Mouse (Mus musculus): Measurements from ENCODE around the gene Psors1c2.

Gene Psors1c2

DNA sequence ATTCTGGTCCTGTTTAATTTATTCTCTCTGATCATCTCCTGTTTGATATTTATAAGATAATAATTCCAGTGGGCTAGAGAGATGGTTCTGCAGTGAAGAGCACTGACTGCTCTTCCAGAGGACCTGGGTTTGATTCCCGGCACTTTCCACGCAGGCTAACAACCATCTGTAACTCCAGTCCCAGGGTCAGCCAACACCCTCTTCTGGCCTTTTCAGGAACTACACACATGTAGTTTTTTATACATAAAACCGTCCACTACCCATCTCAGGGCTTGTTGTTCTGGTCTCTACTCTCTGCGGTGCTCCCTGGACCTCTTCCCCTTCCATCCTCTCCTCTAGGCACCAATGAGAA is 17.1 kb downstream of the Psors1c2 start:
- in situ Hi-C loops (cut with MboI; ENCODE audit: low pct_unique_long_range_greater_than_20kb in 1 of 2, low sequenced_read_pairs in 2 of 2, unreplicated experiment in 1 of 2): no loop called here

DNA sequence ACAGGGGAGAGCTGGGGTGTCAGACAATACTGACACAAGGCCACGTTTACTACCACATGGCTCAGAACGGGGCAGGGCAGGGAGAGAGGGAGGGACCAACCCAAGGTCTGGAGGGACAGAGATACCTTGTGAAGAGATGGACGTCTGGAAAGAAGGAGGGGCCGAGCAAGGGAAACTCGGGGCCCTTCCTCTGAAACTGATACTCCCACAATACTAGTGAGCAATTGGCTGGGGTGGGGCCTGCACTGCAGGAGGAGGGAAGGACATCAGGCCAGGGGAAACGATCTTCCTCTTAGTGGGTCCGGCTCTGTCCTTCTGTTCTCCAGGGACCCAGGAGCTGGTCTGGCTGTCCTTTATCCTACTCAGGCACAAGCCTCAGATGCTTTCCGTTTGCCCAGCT is 17.9 kb downstream of the Psors1c2 start:
- in situ Hi-C loops (cut with MboI; ENCODE audit: low pct_unique_long_range_greater_than_20kb in 1 of 2, low sequenced_read_pairs in 2 of 2, unreplicated experiment in 1 of 2): no loop called here

DNA sequence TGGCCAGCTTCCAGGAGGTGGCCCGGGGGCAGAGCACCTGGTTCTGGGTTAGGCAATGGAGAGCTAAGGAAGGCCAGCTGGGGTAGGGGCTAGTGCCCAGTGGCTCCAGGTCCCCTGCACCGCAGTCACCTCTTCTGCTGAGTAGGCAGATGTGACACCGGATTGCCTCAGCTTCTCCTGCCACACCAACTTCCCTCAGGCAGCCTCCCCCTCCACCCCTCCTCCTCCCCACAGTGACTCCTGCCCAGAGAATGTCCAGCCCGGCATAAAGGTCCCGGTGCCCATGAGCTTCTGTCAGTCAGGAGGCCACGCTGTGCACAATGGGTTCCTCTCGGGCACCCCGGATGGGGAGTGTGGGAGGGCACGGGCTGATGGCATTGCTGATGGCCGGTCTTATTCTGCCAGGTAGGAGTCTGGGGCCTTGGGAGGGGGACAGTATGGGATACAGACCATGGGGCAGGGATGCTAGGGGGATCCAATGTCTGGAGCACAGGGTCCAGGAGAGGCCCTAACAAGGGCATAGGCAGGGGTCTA is 18.9 kb downstream of the Psors1c2 start, which contains the start of gene Cdsn:
Gene Cdsn, plus strand, starts transcription at position 248 of the 534 bp plus-strand sequence.
- in situ Hi-C loops (cut with MboI; ENCODE audit: low pct_unique_long_range_greater_than_20kb in 1 of 2, low sequenced_read_pairs in 2 of 2, unreplicated experiment in 1 of 2): no loop called here

DNA sequence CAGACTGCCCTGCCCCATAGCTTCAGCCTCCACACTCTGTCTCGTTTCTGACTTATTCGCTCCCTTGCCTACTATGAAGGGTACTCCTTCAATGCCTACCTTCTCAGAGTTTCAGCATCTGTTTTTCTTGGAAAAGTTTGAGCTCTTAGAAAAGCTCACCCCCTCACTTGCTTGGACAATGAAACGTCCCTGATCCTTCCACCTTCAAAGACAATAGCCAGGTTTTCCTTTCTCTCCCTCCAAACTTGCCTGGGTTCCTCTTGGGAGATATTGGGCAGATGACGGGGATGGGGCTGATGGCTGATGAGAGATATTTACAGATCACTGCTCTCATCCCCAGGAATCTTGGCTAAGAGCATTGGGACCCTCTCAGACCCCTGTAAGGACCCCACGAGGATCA is 21.3 kb downstream of the Psors1c2 start:
- in situ Hi-C loops (cut with MboI; ENCODE audit: low pct_unique_long_range_greater_than_20kb in 1 of 2, low sequenced_read_pairs in 2 of 2, unreplicated experiment in 1 of 2): no loop called here

DNA sequence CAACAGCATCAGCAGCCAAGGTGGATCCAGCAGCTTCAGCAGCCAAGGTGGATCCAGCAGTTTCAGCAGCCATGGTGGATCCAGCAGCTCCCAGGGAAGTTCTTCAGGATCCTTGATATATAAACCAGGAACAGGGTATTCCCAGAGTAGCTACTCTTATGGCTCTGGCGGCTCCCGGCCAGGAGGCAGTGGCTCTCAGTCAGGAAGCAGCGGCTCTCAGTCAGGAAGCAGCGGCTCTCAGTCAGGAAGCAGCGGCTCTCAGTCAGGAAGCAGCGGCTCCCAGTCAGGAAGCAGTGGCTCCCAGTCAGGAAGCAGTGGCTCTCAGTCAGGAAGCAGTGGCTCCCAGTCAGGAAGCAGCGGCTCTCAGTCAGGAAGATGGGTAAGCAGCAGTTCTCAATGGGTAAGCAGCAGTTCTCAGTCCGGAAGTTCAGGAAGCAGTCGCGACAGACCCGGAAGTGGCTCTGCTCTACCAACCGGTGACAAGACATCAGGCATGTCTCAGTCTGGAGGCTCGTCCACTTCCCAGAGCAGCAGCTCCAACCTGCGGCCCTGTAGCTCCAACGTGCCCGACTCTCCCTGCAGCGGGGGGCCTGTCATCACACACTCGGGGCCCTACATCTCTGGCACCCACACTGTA is 21.9 kb downstream of the Psors1c2 start:
- in situ Hi-C loops (cut with MboI; ENCODE audit: low pct_unique_long_range_greater_than_20kb in 1 of 2, low sequenced_read_pairs in 2 of 2, unreplicated experiment in 1 of 2): no loop called here

DNA sequence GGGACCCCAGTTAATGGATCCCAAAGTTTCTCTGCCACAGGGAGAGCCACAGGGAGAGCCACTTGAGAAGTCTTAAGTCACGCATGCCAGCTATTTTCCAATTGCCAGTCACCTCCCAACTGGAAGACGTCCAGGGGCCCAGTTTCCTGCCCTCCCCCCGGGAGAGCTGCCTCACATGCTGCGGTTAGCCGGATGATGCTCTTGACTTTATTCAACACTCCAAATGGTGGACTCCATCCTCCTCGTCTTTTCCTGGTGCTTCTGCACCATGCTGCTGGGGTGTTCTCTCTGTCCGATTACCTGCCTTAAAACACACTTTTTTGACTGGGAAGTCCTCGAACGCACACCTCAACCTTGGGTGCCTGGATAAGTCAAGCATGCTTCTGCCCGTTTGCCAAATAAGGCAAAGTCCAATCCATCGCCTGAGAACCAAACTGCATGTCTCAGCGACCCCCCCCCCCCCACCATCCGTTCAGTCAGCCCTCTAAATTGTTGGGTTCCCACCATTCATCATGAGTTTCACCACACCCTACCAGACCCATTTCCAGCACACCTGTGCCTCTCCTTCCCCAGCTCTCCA is 23.3 kb downstream of the Psors1c2 start:
- in situ Hi-C loops (cut with MboI; ENCODE audit: low pct_unique_long_range_greater_than_20kb in 1 of 2, low sequenced_read_pairs in 2 of 2, unreplicated experiment in 1 of 2): no loop called here

DNA sequence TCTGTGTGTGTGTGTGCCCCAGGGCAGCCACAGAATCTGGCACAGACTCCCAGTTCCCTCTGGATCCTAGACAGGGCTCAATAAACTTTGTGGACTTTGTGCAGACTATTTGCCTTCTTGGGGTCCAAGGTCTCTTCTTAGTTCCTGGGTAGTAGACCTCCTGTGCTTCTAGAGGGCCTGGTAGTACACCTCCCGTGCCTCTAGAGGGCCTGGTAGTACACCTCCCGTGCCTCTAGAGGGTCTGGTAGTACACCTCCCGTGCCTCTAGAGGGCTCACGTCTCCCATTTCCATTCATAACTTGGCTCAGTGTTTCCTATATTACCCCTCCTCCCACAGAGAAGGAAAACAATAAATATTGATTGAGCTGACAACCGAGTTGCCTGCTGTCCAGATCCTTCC is 23.8 kb downstream of the Psors1c2 start:
- in situ Hi-C loops (cut with MboI; ENCODE audit: low pct_unique_long_range_greater_than_20kb in 1 of 2, low sequenced_read_pairs in 2 of 2, unreplicated experiment in 1 of 2): no loop called here

GRCm38 (mm10) chr17:35557351-35557750 is 24.4 kb downstream of the Psors1c2 start:
- in situ Hi-C loops (cut with MboI; ENCODE audit: low pct_unique_long_range_greater_than_20kb in 1 of 2, low sequenced_read_pairs in 2 of 2, unreplicated experiment in 1 of 2): no loop called here

GRCm38 (mm10) chr17:35558216-35558615 is 25.2 kb downstream of the Psors1c2 start:
- in situ Hi-C loops (cut with MboI; ENCODE audit: low pct_unique_long_range_greater_than_20kb in 1 of 2, low sequenced_read_pairs in 2 of 2, unreplicated experiment in 1 of 2): no loop called here

DNA sequence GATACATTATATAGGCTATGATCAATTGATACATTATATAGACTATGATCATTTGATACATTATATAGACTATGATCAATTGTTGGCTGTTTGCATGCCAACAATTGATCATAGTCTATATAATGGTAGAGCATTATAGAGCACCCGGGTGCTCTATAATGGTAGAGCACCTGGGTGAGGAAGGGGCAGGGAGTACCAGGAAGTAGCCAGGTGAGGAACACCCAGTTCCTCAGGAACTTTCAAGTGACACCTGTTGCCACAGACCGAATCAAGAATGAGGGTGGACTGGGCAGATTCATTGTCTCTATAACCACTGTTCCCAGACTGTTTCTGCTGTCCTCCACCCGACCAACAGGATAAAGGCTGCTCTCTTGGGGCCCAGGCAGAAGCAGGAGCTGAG is 34.1 kb downstream of the Psors1c2 start, which contains the start of gene 2300002M23Rik:
Gene 2300002M23Rik, plus strand, starts transcription at position 301 of the 400 bp plus-strand sequence.
- in situ Hi-C loops (cut with MboI; ENCODE audit: low pct_unique_long_range_greater_than_20kb in 1 of 2, low sequenced_read_pairs in 2 of 2, unreplicated experiment in 1 of 2): no loop called here

DNA sequence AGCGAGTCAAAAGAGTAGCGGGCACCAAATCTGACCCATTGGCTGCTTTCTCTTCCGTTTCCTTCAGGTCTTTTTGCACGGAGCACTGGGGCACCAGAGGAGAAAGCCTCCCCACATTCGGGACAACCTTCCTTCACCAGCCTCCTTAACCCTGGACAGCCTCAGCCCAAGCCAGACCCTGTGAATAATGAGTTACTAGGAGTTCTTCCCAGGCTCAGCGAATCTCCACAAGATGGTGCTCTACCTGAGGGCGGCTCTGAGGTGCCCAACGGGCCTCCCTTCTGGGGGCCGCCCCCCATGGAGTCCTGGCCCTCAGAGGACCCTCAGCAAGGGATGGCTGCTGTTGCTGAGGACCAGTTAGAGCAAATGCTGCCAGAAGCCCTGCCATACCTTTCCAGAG is 34.8 kb downstream of the Psors1c2 start:
- in situ Hi-C loops (cut with MboI; ENCODE audit: low pct_unique_long_range_greater_than_20kb in 1 of 2, low sequenced_read_pairs in 2 of 2, unreplicated experiment in 1 of 2): no loop called here

- in situ Hi-C loops (cut with MboI; ENCODE audit: low pct_unique_long_range_greater_than_20kb in 1 of 2, low sequenced_read_pairs in 2 of 2, unreplicated experiment in 1 of 2): no loop called here
Observed at GRCm38 (mm10) chr17:35569091-35569944, 36.3 kb downstream of the Psors1c2 start.

DNA sequence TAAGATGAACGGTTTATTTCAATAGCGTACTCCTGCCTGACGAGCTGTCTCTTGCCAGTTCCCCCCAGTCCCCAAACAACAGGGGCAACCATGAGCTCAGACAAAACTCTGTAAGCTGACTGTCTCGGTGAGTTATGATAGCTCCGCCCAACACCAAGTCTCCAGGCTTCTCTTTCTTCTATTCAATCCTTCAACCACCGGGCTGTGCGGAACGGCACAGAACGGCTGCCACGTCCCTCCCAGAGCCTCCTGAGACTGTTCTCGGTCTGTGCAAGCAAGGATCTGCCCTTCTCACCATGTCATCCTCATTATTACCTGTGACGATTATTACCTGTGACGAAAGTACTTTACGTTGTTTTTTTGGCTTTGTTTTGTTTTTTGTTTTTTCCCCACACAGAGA is 37.8 kb downstream of the Psors1c2 start:
- in situ Hi-C loops (cut with MboI; ENCODE audit: low pct_unique_long_range_greater_than_20kb in 1 of 2, low sequenced_read_pairs in 2 of 2, unreplicated experiment in 1 of 2): no loop called here

- in situ Hi-C loops (cut with MboI; ENCODE audit: low pct_unique_long_range_greater_than_20kb in 1 of 2, low sequenced_read_pairs in 2 of 2, unreplicated experiment in 1 of 2): no loop called here
Observed at GRCm38 (mm10) chr17:35571477-35571876, 38.5 kb downstream of the Psors1c2 start.

DNA sequence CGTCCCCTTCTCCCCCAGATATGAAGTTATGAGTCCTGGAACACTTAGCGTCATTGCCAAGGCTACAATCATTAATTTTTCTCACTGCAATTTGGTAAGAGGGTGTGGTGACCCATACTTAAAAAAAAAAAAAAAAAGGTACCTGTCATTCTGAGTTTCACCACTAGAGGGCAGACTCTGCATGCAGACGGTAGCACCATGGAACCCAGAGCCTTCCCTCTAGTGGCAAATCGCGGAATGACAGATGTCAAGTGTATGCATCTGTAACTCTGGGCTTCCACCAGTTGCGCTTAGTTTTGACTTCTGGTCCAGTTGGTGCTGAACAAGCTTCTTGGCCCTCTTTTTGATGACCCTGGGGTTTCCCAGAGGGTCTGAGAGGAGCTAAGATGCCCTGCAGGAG is 45.2 kb downstream of the Psors1c2 start:
- in situ Hi-C loops (cut with MboI; ENCODE audit: low pct_unique_long_range_greater_than_20kb in 1 of 2, low sequenced_read_pairs in 2 of 2, unreplicated experiment in 1 of 2): no loop called here

GRCm38 (mm10) chr17:35582900-35583299 is 49.9 kb downstream of the Psors1c2 start:
- in situ Hi-C loops (cut with MboI; ENCODE audit: low pct_unique_long_range_greater_than_20kb in 1 of 2, low sequenced_read_pairs in 2 of 2, unreplicated experiment in 1 of 2): loop anchor here in 1 of 2 experiments (5.0 kb wide), 1 partner anchor 154 kb away; no protein-coding TSS in a partner anchor
